Mouse (Mus musculus) kidney, postnatal 0 days (tissue): ENCODE results near the gene Tufm. TPM values are rescaled to one million over a fixed set of nuclear protein-coding genes. Genes with fewer than 3 reads are reported as not detected.

Source experiments
- ATAC-seq: fragments of 200-750 bp; cut with Nextera tagmentation; replicated peaks from 2 replicates; pipeline ENCODE4 v1.8.0; 2017; ENCODE audit warnings: low read depth, moderate number of reproducible peaks, moderate TSS enrichment, moderate library complexity; ENCODE audit not compliant: low FRiP score
- DNase-seq: peaks from one replicate; pipeline ENCODE4 v3.0.0-alpha.2; 2016; ENCODE audit warnings: low spot score
- H3K27ac ChIP-seq: fragments of 300-500 bp; sonication (generic); 2 replicates; pipeline ENCODE4 v1.5.1; 2014; ENCODE audit warnings: mild to moderate bottlenecking
- H3K27me3 ChIP-seq: fragments of 300-500 bp; sonication (generic); 2 replicates; pipeline ENCODE4 v1.6.1; 2014; ENCODE audit warnings: low read length, mixed read lengths; ENCODE audit not compliant: insufficient read depth
- H3K36me3 ChIP-seq: fragments of 300-500 bp; sonication (generic); 2 replicates; pipeline ENCODE4 v1.6.1; 2014; ENCODE audit warnings: low read length, mixed read lengths; ENCODE audit not compliant: insufficient read depth
- H3K4me1 ChIP-seq: fragments of 300-500 bp; sonication (generic); replicated peaks from 2 replicates; pipeline ENCODE4 v1.6.1; 2014; ENCODE audit warnings: antibody characterized with exemption, low read length, mixed read lengths; ENCODE audit not compliant: insufficient read depth
- H3K4me2 ChIP-seq: fragments of 300-500 bp; sonication (generic); 2 replicates; pipeline ENCODE4 v1.6.1; 2014; ENCODE audit warnings: mild to moderate bottlenecking, low read length, moderate library complexity, mixed read lengths
- H3K4me3 ChIP-seq: fragments of 300-500 bp; sonication (generic); replicated peaks from 2 replicates; pipeline ENCODE4 v1.5.1; 2014; ENCODE audit warnings: low read depth, low read length
- H3K9ac ChIP-seq: fragments of 300-500 bp; sonication (generic); 2 replicates; pipeline ENCODE4 v1.6.1; 2014; ENCODE audit warnings: low read depth, low read length
- H3K9me3 ChIP-seq: fragments of 300-500 bp; sonication (generic); replicated peaks from 2 replicates; pipeline ENCODE4 v1.6.1; 2016; ENCODE audit warnings: low read length, inconsistent platforms, mixed read lengths
- CTCF ChIP-seq: IDR thresholded peaks from 2 replicates; pipeline ENCODE4 v1.5.1; 2016; ENCODE audit warnings: antibody characterized with exemption, low read depth, mild to moderate bottlenecking, moderate library complexity
- WGBS: fragments of 180-500 bp; shearing (Covaris S2); extraction: QIAGEN DNeasy Blood & Tissue Kit; methylation state at CpG from one replicate; pipeline ENCODE4 v1.1.7; 2014; 5-methylcytosine and 5-hydroxymethylcytosine counted together
- polyA plus RNA-seq: library from polyadenylated mRNA; unstranded; fragments of >200 nt; fragmentation: Nextera tagmentation; extraction: Ambion mirVana; gene quantifications from 2 replicates; pipeline ENCODE4 v1.2.1, GENCODE M21; 2015

Tufm gene
- polyA plus RNA-seq, 1 experiment from 2014 or later: 117 TPM

DNA sequence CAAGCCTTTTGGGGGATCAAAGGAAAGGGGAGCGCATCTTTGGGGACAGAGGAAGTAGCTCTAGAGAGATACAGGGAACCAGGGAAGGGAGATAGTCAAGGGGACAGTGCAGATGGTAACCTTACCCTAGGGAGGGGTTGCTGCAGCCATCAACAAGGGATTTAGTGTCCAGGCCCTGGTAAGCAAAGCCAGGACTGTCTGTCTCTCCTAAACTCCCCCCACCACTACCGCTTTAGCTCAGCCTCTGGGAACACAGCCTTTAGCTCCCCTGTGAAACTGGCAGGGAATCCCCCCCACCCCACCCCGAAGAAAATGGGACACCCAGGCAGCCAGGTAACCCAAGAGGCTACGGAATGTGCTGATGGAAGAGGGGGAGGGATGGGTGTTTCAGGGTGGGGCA, 23.6 kb upstream of the Tufm start:
- ATAC-seq (no peak), DNase-seq (no peak)
- Histone ChIP-seq H3K4me1 (no peaks in the 10 kb centered on the region; the same call in 1 of the 2 replicates), H3K27me3 (no peaks in the 10 kb centered on the region), H3K4me3 (no peak overlapping the region), H3K9ac (no peak overlapping the region), H3K9me3 (no peaks in the 10 kb centered on the region), H3K27ac (no peak overlapping the region), H3K36me3 (peaks cover 17% of the 10 kb centered on the region), H3K4me2 (no peak overlapping the region)
- WGBS: 52% methylated on average over 4 of the region's 4 CpGs
- TF ChIP-seq CTCF: no peak

DNA sequence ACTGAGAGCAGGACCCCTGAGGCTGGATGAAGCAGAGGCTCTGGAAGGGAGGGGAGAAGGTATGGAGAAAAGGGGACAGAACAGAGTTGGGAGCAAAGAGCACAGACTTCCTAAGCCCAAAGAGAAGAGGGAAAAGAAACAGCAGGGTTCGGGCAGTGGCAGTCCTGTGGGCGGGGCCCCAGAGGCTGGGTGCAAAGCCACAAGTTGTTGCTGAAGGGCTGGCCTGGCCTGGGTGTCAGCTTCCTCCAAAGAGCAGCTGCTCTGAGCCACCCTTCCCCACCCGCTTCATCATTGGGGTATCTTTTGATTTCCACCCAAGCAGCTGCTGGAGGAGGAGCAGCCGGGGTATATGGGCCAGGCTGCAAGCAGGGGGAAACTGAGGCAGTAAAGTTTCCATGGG, 23.0 kb upstream of the Tufm start:
- no peak for TF ChIP-seq CTCF
- Histone ChIP-seq H3K4me2 (no peak overlapping the region), H3K9me3 (no peaks in the 10 kb centered on the region), H3K27ac (no peak overlapping the region), H3K4me3 (no peak overlapping the region), H3K27me3 (no peaks in the 10 kb centered on the region), H3K9ac (no peak overlapping the region), H3K4me1 (no peaks in the 10 kb centered on the region; the same call in 1 of the 2 replicates), H3K36me3 (peaks cover 23% of the 10 kb centered on the region)
- ATAC-seq (no peak), DNase-seq (no peak)
- WGBS: 57% methylated on average over 4 of the region's 4 CpGs

DNA sequence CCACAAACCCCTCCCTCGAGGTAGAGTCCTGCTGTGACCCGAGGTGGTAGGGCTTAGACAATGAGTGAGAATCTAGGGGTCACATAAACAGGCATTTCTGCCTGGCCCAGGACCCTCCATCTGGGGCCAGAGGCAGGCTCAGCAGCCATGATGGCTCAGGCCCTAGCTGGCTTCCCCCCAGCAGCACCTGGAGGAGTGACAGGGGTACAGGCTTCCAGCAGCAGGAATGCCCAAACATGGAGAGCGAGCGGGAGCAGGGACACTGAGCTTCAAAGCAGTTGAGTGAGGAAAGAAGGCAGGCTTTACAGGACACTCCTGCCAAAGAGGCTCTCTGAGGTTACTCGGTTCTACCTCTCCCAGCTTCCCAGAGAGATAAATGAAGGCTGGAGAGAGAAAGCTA, 22.3 kb upstream of the Tufm start:
- no peak for TF ChIP-seq CTCF
- WGBS: 32% methylated on average over 5 of the region's 5 CpGs
- peaks cover 30% of the 10 kb centered on the region for H3K36me3 ChIP-seq

DNA sequence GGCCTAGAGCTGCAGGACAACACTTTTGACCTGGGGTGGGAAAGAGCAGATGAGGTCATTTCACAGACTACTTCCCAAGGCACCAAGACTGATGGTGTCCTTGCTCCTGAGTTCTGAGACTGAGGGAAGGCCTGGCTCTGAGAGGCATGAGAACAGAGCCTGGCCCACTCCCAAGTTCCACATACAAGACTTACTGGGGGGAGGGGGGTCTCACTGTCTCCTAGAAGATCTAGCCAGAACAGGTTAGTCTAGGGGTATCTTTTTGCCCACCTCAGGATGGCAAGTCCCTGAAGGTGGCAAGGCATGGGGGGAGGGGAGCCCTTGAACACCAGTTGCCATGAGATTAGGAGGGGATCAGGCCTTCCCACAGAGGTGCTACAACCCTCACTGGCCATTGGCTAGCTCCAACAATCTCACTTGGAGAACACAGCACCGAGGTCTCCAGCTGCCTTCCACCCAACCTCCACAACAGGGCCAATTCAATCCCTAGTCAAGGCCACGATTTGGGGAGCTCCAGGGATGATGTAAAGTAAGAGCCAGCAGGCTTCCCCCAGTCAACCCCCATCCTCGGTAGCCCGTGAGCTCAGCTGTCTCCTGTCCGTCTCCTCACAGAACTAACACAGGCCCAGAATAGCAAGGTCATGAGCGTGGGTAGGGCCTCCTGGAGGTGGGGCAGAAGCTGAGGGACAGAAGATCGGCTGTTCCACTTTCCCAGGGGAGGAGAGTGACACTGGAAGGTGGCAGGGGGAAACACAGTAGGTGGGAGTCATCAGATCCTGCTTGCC, 21.7 kb upstream of the Tufm start:
- Histone ChIP-seq H3K4me2 (no peak overlapping the region), H3K9ac (no peak overlapping the region), H3K4me1 (no peaks in the 10 kb centered on the region; the same call in 1 of the 2 replicates), H3K9me3 (no peaks in the 10 kb centered on the region), H3K27ac (no peak overlapping the region), H3K4me3 (no peak overlapping the region), H3K27me3 (no peaks in the 10 kb centered on the region), H3K36me3 (peaks cover 36% of the 10 kb centered on the region)
- DNase-seq (no peak), ATAC-seq (no peak)
- 33% methylated on average over 7 of the region's 7 CpGs for WGBS
- TF ChIP-seq CTCF: no peak

More for the DNA sequence above, 22.3 kb upstream of the Tufm start:
- DNase-seq (no peak), ATAC-seq (no peak)
- Histone ChIP-seq H3K27me3 (no peaks in the 10 kb centered on the region), H3K9me3 (no peaks in the 10 kb centered on the region), H3K4me3 (no peak overlapping the region), H3K4me2 (no peak overlapping the region), H3K4me1 (no peaks in the 10 kb centered on the region; the same call in 1 of the 2 replicates), H3K9ac (no peak overlapping the region), H3K27ac (no peak overlapping the region)

DNA sequence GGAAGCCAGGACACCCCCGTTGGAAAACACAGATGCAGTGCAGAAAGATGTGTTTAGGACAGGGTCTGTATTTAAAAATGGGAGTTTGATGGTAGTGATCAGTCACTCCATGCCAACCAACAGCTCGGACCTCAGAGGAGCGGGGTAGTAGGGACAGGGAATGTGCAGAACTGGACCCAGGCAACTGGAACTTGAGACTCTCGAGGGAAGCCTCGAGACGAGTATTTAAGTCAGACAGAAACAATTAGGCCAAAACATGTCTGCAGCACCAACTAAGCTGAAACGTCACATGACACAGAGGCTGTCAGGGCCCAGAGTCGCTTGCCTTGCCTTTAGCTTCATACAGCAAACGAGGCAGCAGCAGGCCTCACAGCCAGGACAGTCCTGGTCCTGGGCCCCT, 21.0 kb upstream of the Tufm start:
- Histone ChIP-seq H3K27ac (no peak overlapping the region), H3K36me3 (peaks cover 41% of the 10 kb centered on the region), H3K4me2 (no peak overlapping the region), H3K4me1 (no peaks in the 10 kb centered on the region; the same call in 1 of the 2 replicates), H3K9me3 (no peaks in the 10 kb centered on the region), H3K27me3 (no peaks in the 10 kb centered on the region), H3K4me3 (no peak overlapping the region), H3K9ac (no peak overlapping the region)
- TF ChIP-seq CTCF: no peak
- 61% methylated on average over 9 of the region's 9 CpGs for WGBS
- ATAC-seq (no peak), DNase-seq (no peak)

- DNase-seq: no peak
- WGBS: 87% methylated on average over 5 of the region's 5 CpGs
- no peak overlapping the region for H3K4me3 ChIP-seq
Measured at GRCm38 (mm10) chr7:126466707-126467106, 20.5 kb upstream of the Tufm start.

More at GRCm38 (mm10) chr7:126466707-126467106, 20.5 kb upstream of the Tufm start:
- no peak for TF ChIP-seq CTCF
- H3K27ac ChIP-seq: no peak overlapping the region
- ATAC-seq: no peak
- H3K9ac ChIP-seq: no peak overlapping the region
- H3K27me3 ChIP-seq: no peaks in the 10 kb centered on the region
- H3K9me3 ChIP-seq: no peaks in the 10 kb centered on the region
- H3K4me1 ChIP-seq: no peaks in the 10 kb centered on the region; the same call in 1 of the 2 replicates
- no peak overlapping the region for H3K4me2 ChIP-seq
- peaks cover 47% of the 10 kb centered on the region for H3K36me3 ChIP-seq
